Mouse (Mus musculus): ENCODE results near the gene Tmem108. TPM values are rescaled to one million over a fixed set of nuclear protein-coding genes. Genes with fewer than 3 reads are reported as not detected.

Tmem108 gene
- polyA plus RNA-seq, 1 experiment from 2014 or later = 23.1 TPM

GRCm38 (mm10) chr9:103689697-103690096 lies 71.9 kb downstream of the Tmem108 start:
- no peak overlapping the region for H3K4me2 ChIP-seq (replicated peaks; ENCODE audit: low read depth, low read length)
- no peak overlapping the region for H3K9ac ChIP-seq (replicated peaks; ENCODE audit: low read depth, low read length)
- H3K27ac ChIP-seq (ENCODE audit: low read length) = no peak overlapping the region
- H3K4me3 ChIP-seq (ENCODE audit: low read depth, low read length) = no peak overlapping the region
- H3K27me3 ChIP-seq (ENCODE audit: control insufficient read depth, insufficient read depth, low read length) = no peaks in the 10 kb centered on the region
- H3K4me1 ChIP-seq (ENCODE audit: control insufficient read depth, insufficient read depth, low read length) = 0 out of 2 replicates have a peak, but pooled peaks cover 3% of the 10 kb centered on the region
- ATAC-seq (ENCODE audit: insufficient number of reproducible peaks, insufficient read depth, low FRiP score, low read depth) = no peak
- H3K36me3 ChIP-seq (ENCODE audit: control insufficient read depth, insufficient read depth, low read length) = no peaks in the 10 kb centered on the region
- WGBS = 60% methylated on average over 7 of the region's 7 CpGs
- no peaks in the 10 kb centered on the region for H3K9me3 ChIP-seq (ENCODE audit: control insufficient read depth, low read depth, low read length)

- Histone ChIP-seq H3K4me3 (ENCODE audit: low read depth, low read length) (no peak overlapping the region), H3K36me3 (ENCODE audit: control insufficient read depth, insufficient read depth, low read length) (no peaks in the 10 kb centered on the region), H3K27me3 (ENCODE audit: control insufficient read depth, insufficient read depth, low read length) (no peaks in the 10 kb centered on the region), H3K9me3 (ENCODE audit: control insufficient read depth, low read depth, low read length) (no peaks in the 10 kb centered on the region), H3K4me1 (ENCODE audit: control insufficient read depth, insufficient read depth, low read length) (0 out of 2 replicates have a peak, but pooled peaks cover 3% of the 10 kb centered on the region), H3K27ac (ENCODE audit: low read length) (no peak overlapping the region), H3K4me2 (replicated peaks; ENCODE audit: low read depth, low read length) (no peak overlapping the region), H3K9ac (replicated peaks; ENCODE audit: low read depth, low read length) (no peak overlapping the region)
- WGBS = 80% methylated on average over 10 of the region's 10 CpGs
- no peak for ATAC-seq (ENCODE audit: insufficient number of reproducible peaks, insufficient read depth, low FRiP score, low read depth)
Measured at GRCm38 (mm10) chr9:103689006-103689405, 72.6 kb downstream of the Tmem108 start.

- ATAC-seq (ENCODE audit: insufficient number of reproducible peaks, insufficient read depth, low FRiP score, low read depth) = no peak
- H3K27ac ChIP-seq (ENCODE audit: low read length) = no peak overlapping the region
- H3K9me3 ChIP-seq (ENCODE audit: control insufficient read depth, low read depth, low read length) = no peaks in the 10 kb centered on the region
- no peak overlapping the region for H3K4me3 ChIP-seq (ENCODE audit: low read depth, low read length)
- no peaks in the 10 kb centered on the region for H3K36me3 ChIP-seq (ENCODE audit: control insufficient read depth, insufficient read depth, low read length)
- WGBS = 59% methylated on average over 6 of the region's 6 CpGs
- 0 out of 2 replicates have a peak, but pooled peaks cover 3% of the 10 kb centered on the region for H3K4me1 ChIP-seq (ENCODE audit: control insufficient read depth, insufficient read depth, low read length)
- H3K27me3 ChIP-seq (ENCODE audit: control insufficient read depth, insufficient read depth, low read length) = no peaks in the 10 kb centered on the region
- no peak overlapping the region for H3K9ac ChIP-seq (replicated peaks; ENCODE audit: low read depth, low read length)
- no peak overlapping the region for H3K4me2 ChIP-seq (replicated peaks; ENCODE audit: low read depth, low read length)
Measured at GRCm38 (mm10) chr9:103687130-103687529, 74.5 kb downstream of the Tmem108 start.

- no peaks in the 10 kb centered on the region for H3K9me3 ChIP-seq (ENCODE audit: control insufficient read depth, low read depth, low read length)
- no peaks in the 10 kb centered on the region for H3K27me3 ChIP-seq (ENCODE audit: control insufficient read depth, insufficient read depth, low read length)
- H3K4me1 ChIP-seq (ENCODE audit: control insufficient read depth, insufficient read depth, low read length) = 0 out of 2 replicates have a peak, but pooled peaks cover 6% of the 10 kb centered on the region
- WGBS = 38% methylated on average over 4 of the region's 4 CpGs
- H3K4me2 ChIP-seq (replicated peaks; ENCODE audit: low read depth, low read length) = no peak overlapping the region
- no peaks in the 10 kb centered on the region for H3K36me3 ChIP-seq (ENCODE audit: control insufficient read depth, insufficient read depth, low read length)
- no peak overlapping the region for H3K9ac ChIP-seq (replicated peaks; ENCODE audit: low read depth, low read length)
- no peak overlapping the region for H3K4me3 ChIP-seq (ENCODE audit: low read depth, low read length)
- no peak overlapping the region; the same call in 1 of the 2 replicates for H3K27ac ChIP-seq (ENCODE audit: low read length)
- no peak for ATAC-seq (ENCODE audit: insufficient number of reproducible peaks, insufficient read depth, low FRiP score, low read depth)
Measured at GRCm38 (mm10) chr9:103681741-103682330, 79.8 kb downstream of the Tmem108 start.

- no peak overlapping the region for H3K4me2 ChIP-seq (replicated peaks; ENCODE audit: low read depth, low read length)
- H3K36me3 ChIP-seq (ENCODE audit: control insufficient read depth, insufficient read depth, low read length) = no peaks in the 10 kb centered on the region
- WGBS = 45% methylated on average over 2 of the region's 2 CpGs
- H3K9ac ChIP-seq (replicated peaks; ENCODE audit: low read depth, low read length) = no peak overlapping the region
- 0 out of 2 replicates have a peak, but pooled peaks cover 6% of the 10 kb centered on the region for H3K4me1 ChIP-seq (ENCODE audit: control insufficient read depth, insufficient read depth, low read length)
- no peak overlapping the region for H3K27ac ChIP-seq (ENCODE audit: low read length)
- no peaks in the 10 kb centered on the region for H3K9me3 ChIP-seq (ENCODE audit: control insufficient read depth, low read depth, low read length)
- no peaks in the 10 kb centered on the region for H3K27me3 ChIP-seq (ENCODE audit: control insufficient read depth, insufficient read depth, low read length)
- ATAC-seq (ENCODE audit: insufficient number of reproducible peaks, insufficient read depth, low FRiP score, low read depth) = no peak
- no peak overlapping the region for H3K4me3 ChIP-seq (ENCODE audit: low read depth, low read length)
Measured at GRCm38 (mm10) chr9:103679234-103679633, 82.4 kb downstream of the Tmem108 start.

GRCm38 (mm10) chr9:103678531-103679060 lies 83.0 kb downstream of the Tmem108 start:
- ATAC-seq (ENCODE audit: insufficient number of reproducible peaks, insufficient read depth, low FRiP score, low read depth) = no peak
- Histone ChIP-seq H3K4me3 (ENCODE audit: low read depth, low read length) (no peak overlapping the region), H3K9me3 (ENCODE audit: control insufficient read depth, low read depth, low read length) (no peaks in the 10 kb centered on the region), H3K27ac (ENCODE audit: low read length) (no peak overlapping the region), H3K4me1 (ENCODE audit: control insufficient read depth, insufficient read depth, low read length) (0 out of 2 replicates have a peak, but pooled peaks cover 6% of the 10 kb centered on the region), H3K4me2 (replicated peaks; ENCODE audit: low read depth, low read length) (no peak overlapping the region), H3K36me3 (ENCODE audit: control insufficient read depth, insufficient read depth, low read length) (no peaks in the 10 kb centered on the region), H3K27me3 (ENCODE audit: control insufficient read depth, insufficient read depth, low read length) (no peaks in the 10 kb centered on the region), H3K9ac (replicated peaks; ENCODE audit: low read depth, low read length) (no peak overlapping the region)
- WGBS = 68% methylated on average over 7 of the region's 7 CpGs

GRCm38 (mm10) chr9:103677811-103678210 lies 83.8 kb downstream of the Tmem108 start:
- Histone ChIP-seq H3K4me1 (ENCODE audit: control insufficient read depth, insufficient read depth, low read length) (0 out of 2 replicates have a peak, but pooled peaks cover 6% of the 10 kb centered on the region), H3K4me2 (replicated peaks; ENCODE audit: low read depth, low read length) (no peak overlapping the region), H3K27ac (ENCODE audit: low read length) (no peak overlapping the region), H3K36me3 (ENCODE audit: control insufficient read depth, insufficient read depth, low read length) (no peaks in the 10 kb centered on the region), H3K27me3 (ENCODE audit: control insufficient read depth, insufficient read depth, low read length) (no peaks in the 10 kb centered on the region), H3K9ac (replicated peaks; ENCODE audit: low read depth, low read length) (no peak overlapping the region), H3K4me3 (ENCODE audit: low read depth, low read length) (no peak overlapping the region), H3K9me3 (ENCODE audit: control insufficient read depth, low read depth, low read length) (no peaks in the 10 kb centered on the region)
- ATAC-seq (ENCODE audit: insufficient number of reproducible peaks, insufficient read depth, low FRiP score, low read depth) = no peak
- 76% methylated on average over 5 of the region's 5 CpGs for WGBS

GRCm38 (mm10) chr9:103675721-103676480 lies 85.7 kb downstream of the Tmem108 start:
- Histone ChIP-seq H3K9me3 (ENCODE audit: control insufficient read depth, low read depth, low read length) (no peaks in the 10 kb centered on the region), H3K4me2 (replicated peaks; ENCODE audit: low read depth, low read length) (no peak overlapping the region), H3K4me1 (ENCODE audit: control insufficient read depth, insufficient read depth, low read length) (0 out of 2 replicates have a peak, but pooled peaks cover 3% of the 10 kb centered on the region), H3K36me3 (ENCODE audit: control insufficient read depth, insufficient read depth, low read length) (no peaks in the 10 kb centered on the region), H3K27ac (ENCODE audit: low read length) (no peak overlapping the region), H3K4me3 (ENCODE audit: low read depth, low read length) (no peak overlapping the region), H3K27me3 (ENCODE audit: control insufficient read depth, insufficient read depth, low read length) (no peaks in the 10 kb centered on the region), H3K9ac (replicated peaks; ENCODE audit: low read depth, low read length) (no peak overlapping the region)
- ATAC-seq (ENCODE audit: insufficient number of reproducible peaks, insufficient read depth, low FRiP score, low read depth) = no peak
- 81% methylated on average over 13 of the region's 13 CpGs for WGBS
